Mouse (Mus musculus) liver, embryonic 16.5 days (tissue): Measurements from ENCODE around the gene Impg2. TPM values are rescaled to one million over a fixed set of nuclear protein-coding genes. Genes with fewer than 3 reads are reported as not detected.

ENCODE experiments used
- ATAC-seq: fragments of 200-750 bp; cut with Nextera tagmentation; 2 replicates; pipeline ENCODE4 v1.8.0; 2017; ENCODE audit warnings: low read depth, mild to moderate bottlenecking, moderate number of reproducible peaks, moderate library complexity
- H3K27ac ChIP-seq: fragments of 300-500 bp; sonication (generic); 2 replicates; pipeline ENCODE4 v1.5.1; 2014; ENCODE audit warnings: mild to moderate bottlenecking, low read length
- H3K27me3 ChIP-seq: fragments of 300-500 bp; sonication (generic); 2 replicates; pipeline ENCODE4 v1.6.1; 2014; ENCODE audit warnings: low read depth, low read length, mixed read lengths; ENCODE audit not compliant: control insufficient read depth, insufficient read depth
- H3K36me3 ChIP-seq: fragments of 300-500 bp; sonication (generic); 2 replicates; pipeline ENCODE4 v1.6.1; 2014; ENCODE audit warnings: mild to moderate bottlenecking; ENCODE audit not compliant: control insufficient read depth, insufficient read depth
- H3K4me1 ChIP-seq: fragments of 300-500 bp; sonication (generic); 2 replicates; pipeline ENCODE4 v1.6.1; 2014; ENCODE audit warnings: low read depth, low read length, mixed read lengths; ENCODE audit not compliant: control insufficient read depth
- H3K4me2 ChIP-seq: fragments of 300-500 bp; sonication (generic); 2 replicates; pipeline ENCODE4 v1.6.1; 2014; ENCODE audit warnings: low read depth, low read length, mixed read lengths
- H3K4me3 ChIP-seq: fragments of 300-500 bp; sonication (generic); 2 replicates; pipeline ENCODE4 v1.5.1; 2014; ENCODE audit warnings: low read depth, mild to moderate bottlenecking, low read length
- H3K9ac ChIP-seq: fragments of 300-500 bp; sonication (generic); 2 replicates; pipeline ENCODE4 v1.6.1; 2014; ENCODE audit warnings: low read depth, low read length
- H3K9me3 ChIP-seq: fragments of 300-500 bp; sonication (generic); replicated peaks from 2 replicates; pipeline ENCODE4 v1.6.1; 2016; ENCODE audit warnings: low read length; ENCODE audit not compliant: control insufficient read depth
- WGBS: fragments of 180-500 bp; shearing (Covaris S2); extraction: QIAGEN DNeasy Blood & Tissue Kit; methylation state at CpG from one replicate; pipeline ENCODE4 v1.1.7; 2014; ENCODE audit not compliant: insufficient replicate concordance; 5-methylcytosine and 5-hydroxymethylcytosine counted together
- polyA plus RNA-seq: library from polyadenylated mRNA; unstranded; fragments of >200 nt; fragmentation: Nextera tagmentation; extraction: Ambion mirVana; gene quantifications from 2 replicates; pipeline ENCODE4 v1.2.1, GENCODE M21; 2015

The Impg2 gene
- polyA plus RNA-seq, 1 experiment from 2014 or later: 0.12 TPM

GRCm38 (mm10) chr16:56231300-56231699, 27.2 kb downstream of the Impg2 start:
- no peak overlapping the region for H3K9ac ChIP-seq
- no peaks in the 10 kb centered on the region for H3K36me3 ChIP-seq
- no peak overlapping the region for H3K4me2 ChIP-seq
- no peak for ATAC-seq
- H3K27ac ChIP-seq: no peak overlapping the region
- no peaks in the 10 kb centered on the region for H3K27me3 ChIP-seq
- no peaks in the 10 kb centered on the region for H3K9me3 ChIP-seq
- no peaks in the 10 kb centered on the region for H3K4me1 ChIP-seq
- 42% methylated on average over 10 of the region's 10 CpGs for WGBS
- no peak overlapping the region for H3K4me3 ChIP-seq

- Histone ChIP-seq H3K36me3 (no peaks in the 10 kb centered on the region), H3K9ac (no peak overlapping the region), H3K27ac (no peak overlapping the region), H3K4me1 (no peaks in the 10 kb centered on the region), H3K27me3 (no peaks in the 10 kb centered on the region), H3K4me2 (no peak overlapping the region), H3K9me3 (no peaks in the 10 kb centered on the region), H3K4me3 (no peak overlapping the region)
- no peak for ATAC-seq
- 69% methylated on average over 10 of the region's 10 CpGs for WGBS
These were observed 28.6 kb downstream of the Impg2 start for GRCm38 (mm10) chr16:56232736-56233135.

GRCm38 (mm10) chr16:56246031-56246430, 41.9 kb downstream of the Impg2 start:
- Histone ChIP-seq H3K9me3 (no peaks in the 10 kb centered on the region), H3K4me1 (no peaks in the 10 kb centered on the region), H3K4me3 (no peak overlapping the region), H3K27me3 (no peaks in the 10 kb centered on the region), H3K27ac (no peak overlapping the region), H3K4me2 (no peak overlapping the region), H3K9ac (no peak overlapping the region), H3K36me3 (no peaks in the 10 kb centered on the region)
- ATAC-seq: no peak
- 84% methylated on average over 3 of the region's 3 CpGs for WGBS

- Histone ChIP-seq H3K27me3 (no peaks in the 10 kb centered on the region), H3K9me3 (no peaks in the 10 kb centered on the region), H3K36me3 (no peaks in the 10 kb centered on the region), H3K27ac (no peak overlapping the region), H3K4me2 (no peak overlapping the region), H3K9ac (no peak overlapping the region), H3K4me1 (no peaks in the 10 kb centered on the region), H3K4me3 (no peak overlapping the region)
- 67% methylated on average over 1 of the region's 1 CpGs for WGBS
- ATAC-seq: no peak
These were observed 69.8 kb downstream of the Impg2 start for GRCm38 (mm10) chr16:56273917-56274316.

- no peak for ATAC-seq
- no peaks in the 10 kb centered on the region for H3K36me3 ChIP-seq
- no peak overlapping the region for H3K4me3 ChIP-seq
- H3K27ac ChIP-seq: no peak overlapping the region
- H3K9ac ChIP-seq: no peak overlapping the region
- 62% methylated on average over 9 of the region's 9 CpGs for WGBS
- no peaks in the 10 kb centered on the region for H3K9me3 ChIP-seq
- H3K4me2 ChIP-seq: no peak overlapping the region
- no peaks in the 10 kb centered on the region for H3K4me1 ChIP-seq
- H3K27me3 ChIP-seq: no peaks in the 10 kb centered on the region
These were observed 74.9 kb downstream of the Impg2 start for GRCm38 (mm10) chr16:56279060-56279459.

- H3K4me2 ChIP-seq: no peak overlapping the region
- H3K9ac ChIP-seq: no peak overlapping the region
- H3K27me3 ChIP-seq: no peaks in the 10 kb centered on the region
- no peak overlapping the region for H3K27ac ChIP-seq
- H3K4me3 ChIP-seq: no peak overlapping the region
- ATAC-seq: peak; percentile 16; the same call in 1 of the 2 replicates
- H3K36me3 ChIP-seq: no peaks in the 10 kb centered on the region
- no peaks in the 10 kb centered on the region for H3K9me3 ChIP-seq
- no peaks in the 10 kb centered on the region for H3K4me1 ChIP-seq
These were observed 75.6 kb downstream of the Impg2 start for GRCm38 (mm10) chr16:56279752-56280151.

GRCm38 (mm10) chr16:56281336-56281735, 77.2 kb downstream of the Impg2 start:
- H3K27me3 ChIP-seq: no peaks in the 10 kb centered on the region
- ATAC-seq: no peak
- no peak overlapping the region for H3K27ac ChIP-seq
- no peaks in the 10 kb centered on the region for H3K4me1 ChIP-seq
- H3K4me3 ChIP-seq: no peak overlapping the region
- 41% methylated on average over 4 of the region's 4 CpGs for WGBS
- no peaks in the 10 kb centered on the region for H3K36me3 ChIP-seq
- H3K9ac ChIP-seq: no peak overlapping the region
- no peak overlapping the region for H3K4me2 ChIP-seq
- H3K9me3 ChIP-seq: no peaks in the 10 kb centered on the region

- no peak overlapping the region for H3K4me3 ChIP-seq
- no peaks in the 10 kb centered on the region for H3K36me3 ChIP-seq
- no peak overlapping the region for H3K4me2 ChIP-seq
- H3K9me3 ChIP-seq: no peaks in the 10 kb centered on the region
- ATAC-seq: no peak
- H3K9ac ChIP-seq: no peak overlapping the region
- no peaks in the 10 kb centered on the region for H3K4me1 ChIP-seq
- WGBS: 56% methylated on average over 1 of the region's 1 CpGs
- no peak overlapping the region for H3K27ac ChIP-seq
- no peaks in the 10 kb centered on the region for H3K27me3 ChIP-seq
These were observed 79.2 kb downstream of the Impg2 start for GRCm38 (mm10) chr16:56283330-56283729.

- WGBS: 67% methylated on average over 1 of the region's 1 CpGs
- H3K36me3 ChIP-seq: no peaks in the 10 kb centered on the region
- H3K9me3 ChIP-seq: no peaks in the 10 kb centered on the region
- ATAC-seq: no peak
- no peak overlapping the region for H3K9ac ChIP-seq
- H3K4me2 ChIP-seq: no peak overlapping the region
- H3K27ac ChIP-seq: no peak overlapping the region
- no peak overlapping the region for H3K4me3 ChIP-seq
- H3K27me3 ChIP-seq: no peaks in the 10 kb centered on the region
- no peaks in the 10 kb centered on the region for H3K4me1 ChIP-seq
These were observed 79.8 kb downstream of the Impg2 start for GRCm38 (mm10) chr16:56283873-56284272.

- H3K4me2 ChIP-seq: no peak overlapping the region
- H3K9me3 ChIP-seq: no peaks in the 10 kb centered on the region
- H3K36me3 ChIP-seq: no peaks in the 10 kb centered on the region
- ATAC-seq: no peak
- no peak overlapping the region for H3K4me3 ChIP-seq
- H3K27ac ChIP-seq: no peak overlapping the region
- H3K4me1 ChIP-seq: no peaks in the 10 kb centered on the region
- WGBS: 63% methylated on average over 5 of the region's 5 CpGs
- no peaks in the 10 kb centered on the region for H3K27me3 ChIP-seq
- no peak overlapping the region for H3K9ac ChIP-seq
These were observed 82.0 kb downstream of the Impg2 start for GRCm38 (mm10) chr16:56286076-56286475.
